ENCODE assay signal across 8 mouse cellular contexts in genomic region chr13:23751478-23751956, GRCm38 (mm10). TPM values are rescaled to one million over a fixed set of nuclear protein-coding genes. Genes with fewer than 3 reads are reported as not detected.
A peak's percentile ranks its signal among the peaks of the same experiment; 100 is the strongest.
DNase-seq lines count a peak whose midpoint lies in the region; ATAC-seq and TF ChIP-seq lines count a peak whose summit lies in the region.

No protein-coding gene starts in this region.

- intact Hi-C loops in heart, postnatal 25 days (cut with DNase I), result loop anchor here (5.0 to 10.0 kb wide), 3 partner anchors 169 to 1997 kb away; partner anchors contain the start of genes Hist1h2ak, Hist1h2bn, Hist1h4d and Hist1h4k

- peak overlapping the region; percentile 41 to 51 for H3K4me3 ChIP-seq in heart, embryonic 14.5 days (ENCODE audit: control insufficient read depth in 1 of 2, insufficient read depth in 1 of 2, low read depth in 1 of 2, low read length in 2 of 2)
- H3K4me3 ChIP-seq in G1E (ENCODE audit: low read depth, low read length), result peak overlapping the region; percentile 63; the same call in 1 of the 2 replicates
- peak overlapping the region; percentile 47 for H3K4me3 ChIP-seq in forebrain, embryonic 12.5 days (replicated peaks)
- peak overlapping the region; percentile 56 for H3K4me3 ChIP-seq in liver, embryonic 16.5 days (ENCODE audit: low read depth, low read length)

- peak overlapping the region; percentile 93 to 94 for H3K27ac ChIP-seq in heart, embryonic 14.5 days (replicated peaks in 1 of 2; ENCODE audit: control insufficient read depth in 1 of 2, insufficient read depth in 1 of 2, low read depth in 2 of 2, low read length in 2 of 2)
- peak overlapping the region; percentile 98 for H3K27ac ChIP-seq in forebrain, embryonic 12.5 days
- peak overlapping the region; percentile 98 for H3K27ac ChIP-seq in liver, embryonic 16.5 days (ENCODE audit: low read length)

- DNase-seq in heart, postnatal 25 days (ENCODE audit: low spot score), result no peak
- no peak for DNase-seq in G1E (ENCODE audit: low spot score)
- DNase-seq in frontal cortex, postnatal 10 days (ENCODE audit: low spot score in 2 of 2), result no peak
- no peak for DNase-seq in spleen, adult 18-20 months
- no peak for DNase-seq in urinary bladder, postnatal 14 days (ENCODE audit: low spot score)

- H3K9me3 ChIP-seq in heart, embryonic 14.5 days (ENCODE audit: control insufficient read depth, low read length), result no peaks in the 10 kb centered on the region
- H3K9me3 ChIP-seq in G1E (replicated peaks), result no peaks in the 10 kb centered on the region
- no peaks in the 10 kb centered on the region for H3K9me3 ChIP-seq in forebrain, embryonic 12.5 days
- no peaks in the 10 kb centered on the region for H3K9me3 ChIP-seq in liver, embryonic 16.5 days (replicated peaks; ENCODE audit: control insufficient read depth, low read length)

- 3% methylated on average over 11 of the region's 11 CpGs for WGBS in heart, embryonic 14.5 days
- 2% methylated on average over 11 of the region's 11 CpGs for WGBS in forebrain, embryonic 12.5 days
- WGBS in liver, embryonic 16.5 days (ENCODE audit: insufficient replicate concordance), result under 1% methylated on average over 11 of the region's 11 CpGs

- H3K36me3 ChIP-seq in heart, embryonic 14.5 days (ENCODE audit: control insufficient read depth, insufficient read depth, low read length), result no peaks in the 10 kb centered on the region
- no peaks in the 10 kb centered on the region for H3K36me3 ChIP-seq in G1E (replicated peaks)
- no peaks in the 10 kb centered on the region for H3K36me3 ChIP-seq in forebrain, embryonic 12.5 days (replicated peaks)
- no peaks in the 10 kb centered on the region for H3K36me3 ChIP-seq in liver, embryonic 16.5 days (ENCODE audit: control insufficient read depth, insufficient read depth)

- H3K4me1 ChIP-seq in heart, embryonic 14.5 days (ENCODE audit: control insufficient read depth in 2 of 2, insufficient read depth in 2 of 2, low read length in 2 of 2), result peaks cover 0 to 21% of the 10 kb centered on the region in 2 experiments; a peak in 2 of 4 replicates
- H3K4me1 ChIP-seq in G1E (ENCODE audit: insufficient read depth, low read depth, low read length), result peaks cover 33% of the 10 kb centered on the region
- H3K4me1 ChIP-seq in forebrain, embryonic 12.5 days, result peaks cover 8% of the 10 kb centered on the region
- H3K4me1 ChIP-seq in liver, embryonic 16.5 days (ENCODE audit: control insufficient read depth, low read depth, low read length), result peaks cover 31% of the 10 kb centered on the region

- ATAC-seq in heart, embryonic 14.5 days (ENCODE audit: insufficient number of reproducible peaks, insufficient read depth, low FRiP score, low read depth), result no peak
- ATAC-seq in G1E (ENCODE audit: extremely low read depth, insufficient number of reproducible peaks, low FRiP score, poor library complexity, severe bottlenecking), result no peak
- ATAC-seq in forebrain, embryonic 12.5 days (ENCODE audit: low FRiP score), result peak; percentile 15; the same call in 1 of the 2 replicates
- ATAC-seq in liver, embryonic 16.5 days (ENCODE audit: low read depth), result peak; percentile 5

- no peak for TF ChIP-seq CTCF in G1E (IDR thresholded peaks at IDR 0.05; ENCODE audit: low read depth, low read length)

- H3K4me2 ChIP-seq in heart, embryonic 14.5 days (ENCODE audit: low read length), result peak overlapping the region; percentile 70
- H3K4me2 ChIP-seq in forebrain, embryonic 12.5 days, result peak overlapping the region; percentile 59
- H3K4me2 ChIP-seq in liver, embryonic 16.5 days (ENCODE audit: low read depth, low read length), result peak overlapping the region; percentile 64

- no peaks in the 10 kb centered on the region for H3K27me3 ChIP-seq in heart, embryonic 14.5 days (ENCODE audit: control insufficient read depth, insufficient read depth, low read length)
- H3K27me3 ChIP-seq in G1E (ENCODE audit: insufficient read depth, low read length), result no peaks in the 10 kb centered on the region
- no peaks in the 10 kb centered on the region for H3K27me3 ChIP-seq in forebrain, embryonic 12.5 days
- H3K27me3 ChIP-seq in liver, embryonic 16.5 days (ENCODE audit: control insufficient read depth, insufficient read depth, low read depth, low read length), result no peaks in the 10 kb centered on the region

- H3K9ac ChIP-seq in heart, embryonic 14.5 days (ENCODE audit: low read length), result peak overlapping the region; percentile 73
- peak overlapping the region; percentile 56 for H3K9ac ChIP-seq in forebrain, embryonic 12.5 days
- peak overlapping the region; percentile 73 for H3K9ac ChIP-seq in liver, embryonic 16.5 days (ENCODE audit: low read depth, low read length)

RNA-seq across cellular contexts. Expression of gene Hist1h3b, which starts 0.6 kb away (rescaled TPM):
- 4.6 and 6.7 TPM in 2 replicates for polyA plus RNA-seq in heart, embryonic 14.5 days (2014; fragmentation: Nextera tagmentation; extraction: Ambion mirVana)
- 10 to 100 TPM; 19.3 to 26.5 TPM for total RNA-seq in heart, postnatal 25 days (2021)
- total RNA-seq in G1E (2014; fragmentation: Nextera tagmentation) (745 and 817 TPM in 2 replicates), G1E (2017) (955 and 1,281 TPM in 2 replicates)
- 5.7 and 22.8 TPM in 2 replicates for polyA plus RNA-seq in G1E (2012)
- 14.0 and 15.8 TPM in 2 replicates for polyA plus RNA-seq in forebrain, embryonic 12.5 days (2016; fragmentation: Nextera tagmentation; extraction: Ambion mirVana)
- polyA plus RNA-seq in liver, embryonic 16.5 days (2015; fragmentation: Nextera tagmentation; extraction: Ambion mirVana), result 14.4 TPM in 2 replicates

RNA-seq across cellular contexts. Expression of gene Hist1h2ab, which starts 0.6 kb away (rescaled TPM):
- polyA plus RNA-seq in heart, embryonic 14.5 days (2014; fragmentation: Nextera tagmentation; extraction: Ambion mirVana), result 14.5 and 14.6 TPM in 2 replicates
- 10 to 100 TPM; 12.7 to 17.0 TPM for total RNA-seq in heart, postnatal 25 days (2021)
- total RNA-seq in G1E (2014; fragmentation: Nextera tagmentation), result 535 and 541 TPM in 2 replicates
- 1,062 and 1,423 TPM in 2 replicates for total RNA-seq in G1E (2017)
- polyA plus RNA-seq in G1E (2012), result 24.2 and 62.4 TPM in 2 replicates
- polyA plus RNA-seq in forebrain, embryonic 12.5 days (2016; fragmentation: Nextera tagmentation; extraction: Ambion mirVana), result 59.9 and 73.2 TPM in 2 replicates
- polyA plus RNA-seq in liver, embryonic 16.5 days (2015; fragmentation: Nextera tagmentation; extraction: Ambion mirVana), result 49.0 and 58.5 TPM in 2 replicates

RNA-seq across cellular contexts. Expression of gene Hist1h2bb, which starts 5.0 kb away (rescaled TPM):
- 1.7 and 2.3 TPM in 2 replicates for polyA plus RNA-seq in heart, embryonic 14.5 days (2014; fragmentation: Nextera tagmentation; extraction: Ambion mirVana)
- 10 to 100 TPM in 1 of 2 experiments, 1 to 10 TPM in 1; 9.6 to 11.4 TPM for total RNA-seq in heart, postnatal 25 days (2021)
- total RNA-seq in G1E (2014; fragmentation: Nextera tagmentation), result 444 and 466 TPM in 2 replicates
- 1,704 and 1,978 TPM in 2 replicates for total RNA-seq in G1E (2017)
- 4.3 and 32.5 TPM in 2 replicates for polyA plus RNA-seq in G1E (2012)
- polyA plus RNA-seq in forebrain, embryonic 12.5 days (2016; fragmentation: Nextera tagmentation; extraction: Ambion mirVana), result 2.2 and 3.5 TPM in 2 replicates
- 3.2 and 6.3 TPM in 2 replicates for polyA plus RNA-seq in liver, embryonic 16.5 days (2015; fragmentation: Nextera tagmentation; extraction: Ambion mirVana)

RNA-seq across cellular contexts. Expression of gene Hist1h4b, which starts 5.3 kb away (rescaled TPM):
- 0.63 TPM in 1 of 2 replicates, not detected in the other for polyA plus RNA-seq in heart, embryonic 14.5 days (2014; fragmentation: Nextera tagmentation; extraction: Ambion mirVana)
- total RNA-seq in heart, postnatal 25 days (2021), result 10 to 100 TPM; 13.3 to 23.6 TPM
- total RNA-seq in G1E (2014; fragmentation: Nextera tagmentation), result 272 and 301 TPM in 2 replicates
- total RNA-seq in G1E (2017), result 2,655 and 2,848 TPM in 2 replicates
- polyA plus RNA-seq in G1E (2012), result 6.6 and 21.7 TPM in 2 replicates
- 5.3 and 8.2 TPM in 2 replicates for polyA plus RNA-seq in forebrain, embryonic 12.5 days (2016; fragmentation: Nextera tagmentation; extraction: Ambion mirVana)
- polyA plus RNA-seq in liver, embryonic 16.5 days (2015; fragmentation: Nextera tagmentation; extraction: Ambion mirVana), result 3.5 and 5.4 TPM in 2 replicates

RNA-seq across cellular contexts. Expression of gene Hist1h3c, which starts 6.1 kb away (rescaled TPM):
- 2.5 and 2.7 TPM in 2 replicates for polyA plus RNA-seq in heart, embryonic 14.5 days (2014; fragmentation: Nextera tagmentation; extraction: Ambion mirVana)
- 1 to 10 TPM; 3.2 to 9.1 TPM for total RNA-seq in heart, postnatal 25 days (2021)
- total RNA-seq in G1E (2014; fragmentation: Nextera tagmentation) (759 and 936 TPM in 2 replicates), G1E (2017) (437 and 629 TPM in 2 replicates)
- 8.6 and 19.8 TPM in 2 replicates for polyA plus RNA-seq in G1E (2012)
- polyA plus RNA-seq in forebrain, embryonic 12.5 days (2016; fragmentation: Nextera tagmentation; extraction: Ambion mirVana), result 11.1 and 13.8 TPM in 2 replicates
- 4.4 and 7.4 TPM in 2 replicates for polyA plus RNA-seq in liver, embryonic 16.5 days (2015; fragmentation: Nextera tagmentation; extraction: Ambion mirVana)

Comparison
In these comparisons a context has a peak if more than half of its experiments do, and no peak if none do; other contexts are left out.
1. ATAC-seq: peak in forebrain, embryonic 12.5 days (single experiment) and liver, embryonic 16.5 days (single experiment); none in heart, embryonic 14.5 days (single experiment) and G1E (single experiment).
2. Peak in every context shown above with its lines, with median percentiles within 50 percentile points of each other: H3K27ac ChIP-seq, H3K4me2 ChIP-seq, H3K4me3 ChIP-seq and H3K9ac ChIP-seq.